Mouse (Mus musculus): ENCODE results near the gene Tut7.
"Not testable (repeated sequence)": the region's sequence is repeated elsewhere in the genome, so short reads cannot be mapped to it uniquely, and the experiment has no call there.

Tut7 gene

DNA sequence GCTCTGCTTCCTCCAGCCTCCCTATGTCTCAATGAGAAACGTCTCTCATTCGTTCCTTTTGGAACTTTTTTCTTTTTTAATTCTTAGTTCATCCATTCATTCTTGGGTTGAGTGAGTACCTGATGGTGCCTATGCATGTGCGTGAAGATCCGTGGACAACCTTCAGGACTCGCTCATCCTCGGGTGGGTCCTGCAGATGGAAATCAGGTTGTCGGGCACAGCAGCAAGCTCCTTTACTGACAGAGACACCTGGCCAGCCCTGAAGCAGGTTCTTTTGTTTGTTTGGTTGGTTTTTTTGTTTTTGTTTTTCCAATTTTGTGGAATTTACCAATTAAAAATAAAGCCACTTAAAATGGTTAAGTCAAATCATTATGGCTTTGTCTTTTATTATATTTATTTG is 9.9 kb upstream of the Tut7 start:
- DNase-seq (ENCODE audit: low spot score in 2 of 2): no peak

GRCm38 (mm10) chr13:59832454-59832853 is 9.5 kb upstream of the Tut7 start:
- DNase-seq (ENCODE audit: low spot score in 2 of 2): no peak

GRCm38 (mm10) chr13:59825966-59826365 is 3.0 kb upstream of the Tut7 start:
- DNase-seq (ENCODE audit: low spot score in 2 of 2): no peak

- DNase-seq (ENCODE audit: low spot score in 2 of 2): no peak
These were observed 2.1 kb downstream of the Tut7 start for GRCm38 (mm10) chr13:59820836-59821235.

DNA sequence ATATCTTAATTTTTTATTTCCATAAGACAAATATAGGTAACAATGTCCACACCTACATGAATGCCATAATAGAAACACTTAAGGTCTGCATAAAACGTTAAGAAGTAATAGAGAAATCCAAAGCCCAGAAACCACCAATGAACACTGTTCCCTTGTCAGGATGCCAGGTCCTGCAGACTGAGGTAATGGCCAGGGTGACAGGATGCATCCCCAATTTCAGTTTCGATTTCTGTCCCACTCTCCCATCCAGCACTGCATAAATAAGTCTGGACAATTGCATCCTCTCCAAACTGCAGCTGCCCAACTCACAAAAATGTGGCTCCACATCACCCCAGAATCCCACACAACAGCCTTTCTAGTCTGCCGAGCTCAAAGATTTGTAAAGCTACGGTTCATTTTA is 2.8 kb downstream of the Tut7 start:
- DNase-seq (ENCODE audit: low spot score in 2 of 2): no peak

DNA sequence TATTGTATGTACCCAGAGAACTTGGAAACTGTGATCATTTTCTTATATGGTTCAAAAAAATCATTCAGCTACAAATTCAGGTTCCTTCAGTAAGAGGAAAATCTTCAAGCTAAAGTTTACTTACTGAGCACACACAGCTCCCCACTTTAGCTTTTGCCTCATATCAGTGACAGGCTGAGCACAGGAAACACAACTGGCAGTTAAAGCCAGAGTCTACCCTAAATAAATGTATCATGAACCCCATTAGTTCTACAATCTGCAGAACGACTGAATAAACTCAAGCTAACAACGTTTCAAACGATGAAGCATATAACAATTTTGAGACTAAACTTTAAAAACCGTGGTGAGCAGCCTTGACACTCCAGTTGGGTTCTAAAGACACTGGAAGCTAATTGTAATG is 5.6 kb downstream of the Tut7 start:
- DNase-seq (ENCODE audit: low spot score in 2 of 2): no peak

DNA sequence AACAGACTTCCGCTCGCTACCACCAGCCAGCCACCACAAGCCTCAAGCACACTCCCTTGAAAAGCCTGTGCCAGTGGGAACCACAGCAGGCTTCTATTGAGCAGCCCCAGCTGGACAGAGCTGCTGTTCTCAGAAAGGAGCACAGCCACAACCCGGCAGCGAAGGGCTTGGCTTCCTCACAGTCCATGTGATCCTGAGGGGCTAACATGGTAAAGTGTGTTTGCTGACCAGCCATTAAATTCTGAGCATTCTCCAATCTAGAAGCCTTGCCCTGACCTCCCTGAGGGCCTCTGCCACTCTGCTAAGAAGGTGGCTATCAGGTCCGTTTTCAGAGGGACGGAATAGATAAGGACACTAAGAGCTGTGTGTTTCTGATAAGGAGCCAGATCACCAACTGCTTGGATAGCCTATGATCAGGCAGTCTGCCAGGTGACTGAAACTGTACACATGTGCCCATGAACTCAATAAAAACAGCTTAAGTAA is 8.8 kb downstream of the Tut7 start:
- no peak for DNase-seq (ENCODE audit: low spot score in 2 of 2)

DNA sequence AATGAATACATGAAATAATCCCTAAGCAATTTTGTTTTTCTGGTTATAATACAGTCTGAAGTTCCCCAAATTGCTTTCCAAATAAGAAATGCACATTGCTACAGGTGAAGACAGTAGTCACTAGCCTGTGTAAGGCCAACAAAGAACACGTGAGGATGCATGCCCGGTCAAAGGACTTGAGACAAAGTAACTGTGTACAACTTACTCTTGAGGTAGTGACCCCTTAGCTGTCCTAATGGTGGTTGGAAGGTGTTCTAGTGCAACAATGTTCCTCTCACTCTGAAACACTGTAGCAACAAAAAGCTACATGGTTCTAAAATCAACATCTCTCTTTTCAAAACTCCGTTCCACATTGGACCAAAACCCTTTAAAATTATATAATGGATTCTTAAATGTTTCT is 11.4 kb downstream of the Tut7 start:
- no peak for DNase-seq (ENCODE audit: low spot score in 2 of 2)

GRCm38 (mm10) chr13:59801000-59801399 is 21.9 kb downstream of the Tut7 start:
- DNase-seq (ENCODE audit: low spot score in 2 of 2): no peak

DNA sequence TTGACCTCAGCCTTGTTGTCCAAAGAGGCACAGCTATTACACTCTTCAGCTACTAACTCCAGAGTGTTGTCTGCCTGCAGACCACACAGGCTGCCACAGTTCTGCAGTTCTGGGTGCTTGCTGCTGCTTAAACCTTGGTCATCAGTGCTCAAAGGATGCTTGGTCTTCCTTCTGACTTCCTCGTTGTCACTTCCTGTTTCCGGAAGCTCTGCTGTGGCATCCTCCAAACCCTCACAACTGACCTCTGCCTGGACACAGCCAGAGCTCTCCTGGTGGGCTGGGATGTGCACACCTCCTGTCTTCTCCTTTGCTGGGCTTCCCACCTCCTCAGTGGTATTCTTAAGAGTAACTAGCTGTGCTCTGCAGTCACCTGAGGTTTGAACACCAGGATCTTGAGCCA is 22.9 kb downstream of the Tut7 start:
- no peak for DNase-seq (ENCODE audit: low spot score in 2 of 2)

DNA sequence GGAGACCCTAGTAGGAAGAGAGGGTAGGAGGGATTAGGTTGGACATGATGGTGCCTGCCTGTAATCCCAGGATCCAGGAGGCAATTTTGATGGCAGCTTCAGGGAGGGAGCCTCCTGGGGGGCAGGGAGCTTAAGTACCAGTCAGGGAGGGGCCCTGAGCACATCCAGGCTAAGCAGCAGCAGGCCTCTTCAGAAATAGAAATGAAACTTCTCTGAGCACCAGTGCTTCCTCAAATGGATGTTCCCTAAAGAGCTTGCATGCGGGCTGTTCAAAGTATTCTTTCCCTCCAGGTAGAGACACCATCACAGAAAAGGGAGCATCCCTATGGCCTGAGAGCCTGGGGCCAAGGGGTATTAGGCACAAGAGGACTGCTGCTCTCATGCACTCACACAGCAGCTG is 24.6 kb downstream of the Tut7 start:
- DNase-seq (ENCODE audit: low spot score in 2 of 2): no peak

- DNase-seq (ENCODE audit: low spot score in 2 of 2): no peak
These were observed 26.5 kb downstream of the Tut7 start for GRCm38 (mm10) chr13:59796466-59796848.

GRCm38 (mm10) chr13:59795807-59796465 is 27.0 kb downstream of the Tut7 start:
- no peak for DNase-seq (ENCODE audit: low spot score in 2 of 2)

GRCm38 (mm10) chr13:59794786-59795185 is 28.2 kb downstream of the Tut7 start:
- no peak for DNase-seq (ENCODE audit: low spot score in 2 of 2)

DNA sequence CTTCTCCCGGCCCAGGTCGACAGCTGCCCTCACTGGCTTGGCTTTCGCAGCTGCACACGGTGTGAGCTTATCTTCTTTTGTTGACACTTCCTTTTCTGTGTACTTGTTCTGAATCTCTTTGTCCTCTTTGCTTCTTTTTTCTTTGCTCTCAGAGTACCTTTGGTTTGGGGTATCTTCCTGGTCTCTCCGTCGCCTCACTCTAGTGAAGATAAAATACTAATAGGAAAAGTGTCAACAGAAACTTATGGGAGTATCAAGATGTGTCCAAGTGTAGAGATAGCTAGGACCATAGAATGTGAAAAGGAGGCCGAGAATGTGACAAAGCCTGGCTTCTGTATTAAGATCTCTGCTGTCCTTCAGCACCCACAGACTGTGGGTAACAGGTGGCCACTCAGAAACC is 40.8 kb downstream of the Tut7 start, which contains the start of gene Gm49354:
Gene Gm49354, minus strand, starts transcription at position 101 of the 400 bp plus-strand sequence.
- no peak for DNase-seq (ENCODE audit: low spot score in 2 of 2)

- DNase-seq (ENCODE audit: low spot score in 2 of 2): not testable (repeated sequence)
These were observed 43.1 kb downstream of the Tut7 start for GRCm38 (mm10) chr13:59779744-59780264.

DNA sequence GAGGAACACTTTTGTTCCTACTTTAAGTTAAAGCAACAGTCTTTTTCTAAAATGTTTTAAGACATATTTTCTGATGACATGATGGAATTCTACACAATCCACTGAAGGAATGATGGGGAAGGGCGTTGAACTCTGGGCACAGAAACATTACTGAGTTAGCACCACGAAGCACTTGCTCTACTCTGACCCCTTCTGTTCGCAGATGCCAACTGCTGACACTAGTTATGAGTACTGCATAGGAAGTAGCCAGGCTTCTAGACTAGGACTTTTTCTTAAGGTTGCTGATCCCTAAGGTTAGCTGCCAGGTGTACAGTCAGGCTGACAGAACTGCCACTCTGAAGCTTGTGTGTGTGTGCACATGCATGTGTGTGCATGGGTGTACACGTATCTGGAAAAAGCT is 43.7 kb downstream of the Tut7 start:
- DNase-seq (ENCODE audit: low spot score in 2 of 2): no peak

- no peak for DNase-seq (ENCODE audit: low spot score in 2 of 2)
These were observed 47.8 kb downstream of the Tut7 start for GRCm38 (mm10) chr13:59775168-59775567.

- DNase-seq (ENCODE audit: low spot score in 2 of 2): peak; percentile 5 to 25
These were observed 51.7 kb downstream of the Tut7 start for GRCm38 (mm10) chr13:59771257-59771656.

- DNase-seq (ENCODE audit: low spot score in 2 of 2): no peak
These were observed 52.1 kb downstream of the Tut7 start for GRCm38 (mm10) chr13:59770847-59771246.

GRCm38 (mm10) chr13:59770164-59770562 is 52.8 kb downstream of the Tut7 start:
- peak; percentile 82 to 88 for DNase-seq (ENCODE audit: low spot score in 2 of 2)

GRCm38 (mm10) chr13:59769296-59770163 is 53.4 kb downstream of the Tut7 start, which contains the start of gene Isca1:
TSS of gene Isca1 (minus strand) at chr13:59769810.
- DNase-seq (ENCODE audit: low spot score in 2 of 2): peak; percentile 98

GRCm38 (mm10) chr13:59768531-59768930 is 54.4 kb downstream of the Tut7 start:
- no peak for DNase-seq (ENCODE audit: low spot score in 2 of 2)

Measured in thymus, postnatal 10 days (tissue).